Mouse (Mus musculus) hindbrain, embryonic 14.5 days (tissue): ENCODE data around the gene Acap1. TPM values are rescaled to one million over a fixed set of nuclear protein-coding genes. Genes with fewer than 3 reads are reported as not detected.

Experiments
- ATAC-seq: fragments of 200-750 bp; cut with Nextera tagmentation; 2 replicates; pipeline ENCODE4 v1.8.0; 2017; ENCODE audit warnings: moderate number of reproducible peaks, mild to moderate bottlenecking, moderate TSS enrichment, moderate library complexity; ENCODE audit not compliant: low FRiP score
- DNase-seq: peaks from one replicate; pipeline ENCODE4 v3.0.0-alpha.2; 2015; ENCODE audit warnings: low spot score
- H3K27ac ChIP-seq: fragments of 300-500 bp; sonication (generic); 2 replicates; pipeline ENCODE4 v1.5.1; 2014; ENCODE audit warnings: mild to moderate bottlenecking, moderate library complexity
- H3K27me3 ChIP-seq: fragments of 300-500 bp; sonication (generic); 2 replicates; pipeline ENCODE4 v1.6.1; 2014; ENCODE audit warnings: mild to moderate bottlenecking, low read length, mixed read lengths; ENCODE audit not compliant: control insufficient read depth, insufficient read depth
- H3K36me3 ChIP-seq: fragments of 300-500 bp; sonication (generic); replicated peaks from 2 replicates; pipeline ENCODE4 v1.6.1; 2014; ENCODE audit not compliant: control insufficient read depth, insufficient read depth
- H3K4me1 ChIP-seq: fragments of 300-500 bp; sonication (generic); replicated peaks from 2 replicates; pipeline ENCODE4 v1.6.1; 2014; ENCODE audit warnings: antibody characterized with exemption, low read length, mixed read lengths; ENCODE audit not compliant: control insufficient read depth, insufficient read depth
- H3K4me2 ChIP-seq: fragments of 300-500 bp; sonication (generic); replicated peaks from 2 replicates; pipeline ENCODE4 v1.6.1; 2014; ENCODE audit warnings: mild to moderate bottlenecking, moderate library complexity
- H3K4me3 ChIP-seq: fragments of 300-500 bp; sonication (generic); replicated peaks from 2 replicates; pipeline ENCODE4 v1.5.1; 2014; ENCODE audit warnings: mild to moderate bottlenecking, low read length
- H3K9ac ChIP-seq: fragments of 300-500 bp; sonication (generic); 2 replicates; pipeline ENCODE4 v1.6.1; 2014
- H3K9me3 ChIP-seq: fragments of 300-500 bp; sonication (generic); 2 replicates; pipeline ENCODE4 v1.6.1; 2016; ENCODE audit warnings: low read length; ENCODE audit not compliant: control insufficient read depth
- WGBS: fragments of 180-500 bp; shearing (Covaris S2); extraction: QIAGEN DNeasy Blood & Tissue Kit; methylation state at CpG from one replicate; pipeline ENCODE4 v1.1.7; 2014; 5-methylcytosine and 5-hydroxymethylcytosine counted together
- polyA plus RNA-seq: library from polyadenylated mRNA; unstranded; fragments of >200 nt; fragmentation: Nextera tagmentation; extraction: Ambion mirVana; gene quantifications from 2 replicates; pipeline ENCODE4 v1.2.1, GENCODE M21; 2014

The Acap1 gene
- polyA plus RNA-seq, 1 experiment from 2014 or later = 0.33 TPM

- 96% methylated on average over 2 of the region's 2 CpGs for WGBS
- Histone ChIP-seq H3K4me2 (no peak overlapping the region), H3K27me3 (no peaks in the 10 kb centered on the region), H3K27ac (no peak overlapping the region), H3K4me3 (no peak overlapping the region), H3K4me1 (peaks cover 3% of the 10 kb centered on the region; the same call in 1 of the 2 replicates), H3K9ac (no peak overlapping the region), H3K36me3 (no peaks in the 10 kb centered on the region), H3K9me3 (no peaks in the 10 kb centered on the region)
- ATAC-seq (no peak), DNase-seq (no peak)
Measured at GRCm38 (mm10) chr11:69927501-69927900, 32.2 kb upstream of the Acap1 start.

GRCm38 (mm10) chr11:69922796-69923195 is 27.5 kb upstream of the Acap1 start:
- H3K4me1 ChIP-seq = peaks cover 22% of the 10 kb centered on the region
- H3K4me2 ChIP-seq = peak overlapping the region; percentile 68; the same call in 1 of the 2 replicates
- H3K27ac ChIP-seq = no peak overlapping the region
- H3K36me3 ChIP-seq = peaks cover 16% of the 10 kb centered on the region
- WGBS = 68% methylated on average over 3 of the region's 3 CpGs
- H3K9ac ChIP-seq = peak overlapping the region; percentile 62; the same call in 1 of the 2 replicates
- ATAC-seq = no peak
- no peaks in the 10 kb centered on the region for H3K9me3 ChIP-seq
- no peaks in the 10 kb centered on the region for H3K27me3 ChIP-seq
- no peak overlapping the region for H3K4me3 ChIP-seq
- DNase-seq = no peak

GRCm38 (mm10) chr11:69922012-69922756 is 26.8 kb upstream of the Acap1 start:
- H3K4me1 ChIP-seq = peaks cover 22% of the 10 kb centered on the region
- DNase-seq (no peak), ATAC-seq (no peak)
- peak overlapping the region; percentile 68 for H3K4me2 ChIP-seq
- peak overlapping the region; percentile 62 for H3K9ac ChIP-seq
- H3K9me3 ChIP-seq = no peaks in the 10 kb centered on the region
- H3K27me3 ChIP-seq = no peaks in the 10 kb centered on the region
- WGBS = 4% methylated on average over 12 of the region's 12 CpGs
- peak overlapping the region; percentile 92 for H3K27ac ChIP-seq
- H3K36me3 ChIP-seq = peaks cover 22% of the 10 kb centered on the region
- peak overlapping the region; percentile 93 for H3K4me3 ChIP-seq

- peaks cover 30% of the 10 kb centered on the region for H3K36me3 ChIP-seq
- DNase-seq = peak; percentile 100
- peak within 1 kb of the TSS; percentile 93 for H3K4me3 ChIP-seq
- H3K9me3 ChIP-seq = no peaks in the 10 kb centered on the region
- peak within 1 kb of the TSS; percentile 94 for H3K27ac ChIP-seq
- WGBS = under 1% methylated on average over 69 of the region's 78 CpGs
- peak; percentile 96 for ATAC-seq
- no peaks in the 10 kb centered on the region for H3K27me3 ChIP-seq
- peak within 1 kb of the TSS; percentile 92 for H3K9ac ChIP-seq
- peak within 1 kb of the TSS; percentile 97 for H3K4me2 ChIP-seq
- H3K4me1 ChIP-seq = peaks cover 22% of the 10 kb centered on the region
Measured at GRCm38 (mm10) chr11:69921114-69922011, 26.0 kb upstream of the Acap1 start, which contains the start of gene Eif5a. Eif5a (minus strand) TSS chr11:69921958.

GRCm38 (mm10) chr11:69920266-69921031 is 25.1 kb upstream of the Acap1 start:
- Histone ChIP-seq H3K4me2 (peak overlapping the region; percentile 97), H3K27ac (peak overlapping the region; percentile 94), H3K9ac (peak overlapping the region; percentile 92), H3K4me3 (peak overlapping the region; percentile 93), H3K27me3 (no peaks in the 10 kb centered on the region), H3K9me3 (no peaks in the 10 kb centered on the region), H3K4me1 (peaks cover 22% of the 10 kb centered on the region), H3K36me3 (peaks cover 39% of the 10 kb centered on the region)
- DNase-seq (no peak), ATAC-seq (no peak; the same call in none of the 2 replicates)
- WGBS = 1% methylated on average over 49 of the region's 65 CpGs

- Histone ChIP-seq H3K36me3 (peaks cover 46% of the 10 kb centered on the region), H3K9ac (peak overlapping the region; percentile 92), H3K4me1 (peaks cover 29% of the 10 kb centered on the region), H3K27me3 (no peaks in the 10 kb centered on the region), H3K4me2 (peak overlapping the region; percentile 97), H3K4me3 (peak overlapping the region; percentile 93), H3K9me3 (no peaks in the 10 kb centered on the region), H3K27ac (peak overlapping the region; percentile 94)
- WGBS = 2% methylated on average over 17 of the region's 17 CpGs
- ATAC-seq = no peak
- no peak for DNase-seq
Measured at GRCm38 (mm10) chr11:69919661-69920265, 24.4 kb upstream of the Acap1 start.

- no peaks in the 10 kb centered on the region for H3K27me3 ChIP-seq
- no peaks in the 10 kb centered on the region for H3K9me3 ChIP-seq
- H3K4me2 ChIP-seq = peak overlapping the region; percentile 97
- ATAC-seq (no peak), DNase-seq (no peak)
- WGBS = 84% methylated on average over 9 of the region's 9 CpGs
- H3K27ac ChIP-seq = no peak overlapping the region
- H3K36me3 ChIP-seq = peaks cover 47% of the 10 kb centered on the region
- H3K9ac ChIP-seq = peak overlapping the region; percentile 92; the same call in 1 of the 2 replicates
- H3K4me1 ChIP-seq = peaks cover 35% of the 10 kb centered on the region
- peak overlapping the region; percentile 93 for H3K4me3 ChIP-seq
Measured at GRCm38 (mm10) chr11:69919053-69919452, 23.7 kb upstream of the Acap1 start.

- no peak overlapping the region for H3K4me3 ChIP-seq
- no peak for DNase-seq
- H3K4me2 ChIP-seq = no peak overlapping the region
- no peaks in the 10 kb centered on the region for H3K9me3 ChIP-seq
- H3K27me3 ChIP-seq = no peaks in the 10 kb centered on the region
- peaks cover 40% of the 10 kb centered on the region for H3K4me1 ChIP-seq
- ATAC-seq = no peak
- WGBS = 87% methylated on average over 5 of the region's 5 CpGs
- no peak overlapping the region for H3K9ac ChIP-seq
- peaks cover 50% of the 10 kb centered on the region for H3K36me3 ChIP-seq
- H3K27ac ChIP-seq = no peak overlapping the region
Measured at GRCm38 (mm10) chr11:69918118-69918517, 22.8 kb upstream of the Acap1 start.
